Comparison of ENCODE assay signal across 25 mouse cellular contexts in genomic region chr15:27450689-27451088, GRCm38 (mm10). TPM values are rescaled to one million over a fixed set of nuclear protein-coding genes. Genes with fewer than 3 reads are reported as not detected.
DNase-seq lines count a peak whose midpoint lies in the region; ATAC-seq and TF ChIP-seq lines count a peak whose summit lies in the region.
"Had no signal": no experiment of that assay in that cellular context is flagged by ENCODE, and none has a peak within 500 bp of the region (broad histone marks: within the 10 kb centered on the region; RNA-seq: fewer than 3 reads in every experiment).

No protein-coding gene starts in this region.

- ATAC-seq in forebrain, embryonic 16.5 days = peak; percentile 45; the same call in 1 of the 2 replicates
- ATAC-seq in forebrain, embryonic 14.5 days = no peak
- ATAC-seq: activated CD4-positive, CD25-positive, alpha-beta regulatory T cell, adult 4 months; hindbrain, embryonic 16.5 days; intestine, embryonic 15.5 days had no signal

- H3K4me3 ChIP-seq in forebrain, embryonic 16.5 days (replicated peaks; ENCODE audit: low read length) = no peak overlapping the region
- H3K4me3 ChIP-seq in forebrain, embryonic 14.5 days (ENCODE audit: low read depth, low read length) = no peak overlapping the region
- no peak overlapping the region for H3K4me3 ChIP-seq in layer of hippocampus, adult 2 months
- H3K4me3 ChIP-seq: gastrocnemius, adult 2 months; heart, embryonic 12.5 days; heart, embryonic 15.5 days; hindbrain, embryonic 10.5 days; hindbrain, embryonic 13.5 days; intestine, embryonic 15.5 days had no signal

- H3K27ac ChIP-seq in forebrain, embryonic 16.5 days (ENCODE audit: low read length) = no peak overlapping the region
- H3K27ac ChIP-seq in forebrain, embryonic 14.5 days (ENCODE audit: low read depth, low read length) = no peak overlapping the region
- H3K27ac ChIP-seq in layer of hippocampus, adult 2 months = peak overlapping the region; percentile 65
- H3K27ac ChIP-seq: gastrocnemius, adult 2 months; heart, embryonic 15.5 days; hindbrain, embryonic 10.5 days; hindbrain, embryonic 13.5 days; intestine, embryonic 15.5 days had no signal

- no peaks in the 10 kb centered on the region for H3K27me3 ChIP-seq in forebrain, embryonic 16.5 days (replicated peaks; ENCODE audit: control insufficient read depth, insufficient read depth, low read length)
- no peaks in the 10 kb centered on the region for H3K27me3 ChIP-seq in forebrain, embryonic 14.5 days (replicated peaks; ENCODE audit: control insufficient read depth, insufficient read depth, low read length)
- H3K27me3 ChIP-seq: heart, embryonic 12.5 days; heart, embryonic 15.5 days; hindbrain, embryonic 13.5 days; intestine, embryonic 15.5 days had no signal

- no peaks in the 10 kb centered on the region for H3K36me3 ChIP-seq in forebrain, embryonic 16.5 days (ENCODE audit: control insufficient read depth, insufficient read depth)
- no peaks in the 10 kb centered on the region for H3K36me3 ChIP-seq in forebrain, embryonic 14.5 days (ENCODE audit: control insufficient read depth, insufficient read depth, low read length)
- H3K36me3 ChIP-seq: heart, embryonic 12.5 days; heart, embryonic 15.5 days; hindbrain, embryonic 10.5 days; hindbrain, embryonic 13.5 days; intestine, embryonic 15.5 days had no signal

- TF ChIP-seq CTCF in layer of hippocampus, adult 2 months (conservative IDR thresholded peaks at IDR 0.05) = no peak

- H3K9ac ChIP-seq in forebrain, embryonic 16.5 days (replicated peaks; ENCODE audit: low read depth, low read length) = no peak overlapping the region
- H3K9ac ChIP-seq in forebrain, embryonic 14.5 days (ENCODE audit: low read length) = no peak overlapping the region
- H3K9ac ChIP-seq: heart, embryonic 12.5 days; heart, embryonic 15.5 days; hindbrain, embryonic 13.5 days; intestine, embryonic 15.5 days had no signal

- H3K4me1 ChIP-seq in forebrain, embryonic 16.5 days (replicated peaks; ENCODE audit: control insufficient read depth, insufficient read depth, low read length) = no peaks in the 10 kb centered on the region
- no peaks in the 10 kb centered on the region for H3K4me1 ChIP-seq in forebrain, embryonic 14.5 days (ENCODE audit: control insufficient read depth, insufficient read depth, low read length)
- H3K4me1 ChIP-seq: heart, embryonic 12.5 days; heart, embryonic 15.5 days; hindbrain, embryonic 10.5 days; hindbrain, embryonic 13.5 days; intestine, embryonic 15.5 days had no signal

- DNase-seq in forebrain, embryonic 14.5 days (ENCODE audit: low spot score) = no peak
- no peak for DNase-seq in layer of hippocampus, adult 2 months (ENCODE audit: low spot score in 2 of 2)
- no peak for DNase-seq in layer of hippocampus, adult 9-11 months
- DNase-seq in right cerebral cortex, postnatal 10 days (ENCODE audit: low spot score in 2 of 2) = peak; percentile 37 to 58
- DNase-seq in right cerebral cortex, postnatal 36 days (ENCODE audit: low spot score in 2 of 2) = no peak
- DNase-seq in telencephalon, adult 2 months (ENCODE audit: low read depth, low spot score) = peak; percentile 55
- DNase-seq in lung, postnatal 10 days = no peak
- DNase-seq: adrenal gland, adult 8-10 months; adrenal gland, postnatal 25 days; cerebellum, adult 11-12 months; cerebellum, adult 8-10 months; cerebellum, postnatal 10 days; cerebellum, postnatal 36 days; gastrocnemius, adult 2 months; gastrocnemius, postnatal 14 days; heart, postnatal 10 days; heart, postnatal 36 days had no signal

- H3K9me3 ChIP-seq in forebrain, embryonic 16.5 days (ENCODE audit: control insufficient read depth, low read length) = no peaks in the 10 kb centered on the region
- no peaks in the 10 kb centered on the region for H3K9me3 ChIP-seq in forebrain, embryonic 14.5 days (replicated peaks; ENCODE audit: control insufficient read depth, low read length)
- H3K9me3 ChIP-seq: heart, embryonic 12.5 days; heart, embryonic 15.5 days; hindbrain, embryonic 10.5 days; hindbrain, embryonic 13.5 days; intestine, embryonic 15.5 days had no signal

- WGBS in forebrain, embryonic 16.5 days = 71% methylated on average over 5 of the region's 5 CpGs
- 78% methylated on average over 5 of the region's 5 CpGs for WGBS in forebrain, embryonic 14.5 days

- no peak overlapping the region for H3K4me2 ChIP-seq in forebrain, embryonic 16.5 days (ENCODE audit: low read length)
- no peak overlapping the region for H3K4me2 ChIP-seq in forebrain, embryonic 14.5 days (ENCODE audit: low read length)
- H3K4me2 ChIP-seq: heart, embryonic 12.5 days; heart, embryonic 15.5 days; hindbrain, embryonic 13.5 days; intestine, embryonic 15.5 days had no signal

RNA-seq across cellular contexts. Expression of gene Ank, which starts 15.8 kb away (rescaled TPM):
- polyA plus RNA-seq in forebrain, embryonic 16.5 days (2015; fragmentation: Nextera tagmentation; extraction: Ambion mirVana) = 17.9 and 22.0 TPM in 2 replicates
- polyA plus RNA-seq in forebrain, embryonic 14.5 days (2014; fragmentation: Nextera tagmentation; extraction: Ambion mirVana) = 13.7 and 13.9 TPM in 2 replicates
- total RNA-seq in layer of hippocampus, adult 2 months (2021) = 100 to 1,000 TPM; 160 TPM

Comparison
In these comparisons a context has a peak if more than half of its experiments do, and no peak if none do; other contexts are left out.
1. DNase-seq: peak in right cerebral cortex, postnatal 10 days (2 of 2) and telencephalon, adult 2 months (single experiment); none in forebrain, embryonic 14.5 days (single experiment), layer of hippocampus, adult 2 months (0 of 2), layer of hippocampus, adult 9-11 months (single experiment), right cerebral cortex, postnatal 36 days (0 of 2) and lung, postnatal 10 days (single experiment).